Mouse (Mus musculus) midbrain, embryonic 10.5 days (tissue): ENCODE data around the gene Ptpn21. TPM values are rescaled to one million over a fixed set of nuclear protein-coding genes. Genes with fewer than 3 reads are reported as not detected.

ENCODE experiments used
- polyA plus RNA-seq: library from polyadenylated mRNA; unstranded; fragments of >200 nt; fragmentation: Nextera tagmentation; extraction: Ambion mirVana; gene quantifications from 2 replicates; pipeline ENCODE4 v1.2.1, GENCODE M21; 2016

Gene Ptpn21
- polyA plus RNA-seq, 1 experiment from 2014 or later: 5.6 TPM

Other genes starting within 250 kb of the Ptpn21 start
- 17.7 and 33.2 TPM in 2 replicates for gene Kcnk10, start 159.1 kb downstream of the Ptpn21 start, polyA plus RNA-seq
- 19.5 and 21.6 TPM in 2 replicates for gene Spata7, start 109.2 kb downstream of the Ptpn21 start, polyA plus RNA-seq
- 135 and 139 TPM in 2 replicates for gene Zc3h14, start 9.6 kb upstream of the Ptpn21 start, polyA plus RNA-seq
- gene Eml5, start 164.1 kb upstream of the Ptpn21 start, polyA plus RNA-seq: 19.4 and 27.4 TPM in 2 replicates
- gene Ttc8, start 183.2 kb upstream of the Ptpn21 start, polyA plus RNA-seq: 44.3 and 47.4 TPM in 2 replicates